Mouse (Mus musculus) embryonic fibroblast, embryonic 13.5 days (primary cell): ENCODE data around the gene Slco4c1.

Experiments
- CTCF ChIP-seq: IDR thresholded peaks from 2 replicates; pipeline ENCODE4 v1.5.1; 2011; ENCODE audit warnings: mild to moderate bottlenecking, control low read depth, low read length, moderate library complexity, borderline replicate concordance; ENCODE audit not compliant: insufficient read depth
- POLR2A ChIP-seq: IDR thresholded peaks from 2 replicates; pipeline ENCODE4 v1.6.1; 2011; ENCODE audit warnings: low read depth, mild to moderate bottlenecking, control low read depth, low read length, moderate library complexity

- TF ChIP-seq CTCF, result no peak
- no peak for TF ChIP-seq POLR2A
Observed at GRCm38 (mm10) chr1:96849101-96849500, 22.9 kb downstream of the Slco4c1 start.
